In genomic region chr11:75970629-75971028, GRCm38 (mm10) we compare ENCODE assay signal across 17 mouse cellular contexts. TPM values are rescaled to one million over a fixed set of nuclear protein-coding genes. Genes with fewer than 3 reads are reported as not detected.
DNase-seq lines count a peak whose midpoint lies in the region; ATAC-seq and TF ChIP-seq lines count a peak whose summit lies in the region.
"Had no signal": no experiment of that assay in that cellular context is flagged by ENCODE, and none has a peak within 500 bp of the region (broad histone marks: within the 10 kb centered on the region; RNA-seq: fewer than 3 reads in every experiment).

No protein-coding gene starts in this region.

- peaks cover 7% of the 10 kb centered on the region for H3K9me3 ChIP-seq in heart, embryonic 12.5 days (replicated peaks)
- no peaks in the 10 kb centered on the region for H3K9me3 ChIP-seq in lung, postnatal 0 days (ENCODE audit: low read length)
- H3K9me3 ChIP-seq in ES-E14 (ENCODE audit: control insufficient read depth, insufficient read depth, low read depth, low read length), result no peaks in the 10 kb centered on the region
- no peaks in the 10 kb centered on the region for H3K9me3 ChIP-seq in hindbrain, embryonic 11.5 days (ENCODE audit: control insufficient read depth, low read length)

- DNase-seq in heart, adult 2 months, result no peak
- no peak for DNase-seq in lung, postnatal 0 days (ENCODE audit: low spot score)
- no peak for DNase-seq in lung, postnatal 10 days
- DNase-seq in ES-E14 (ENCODE audit: low read depth, low spot score), result no peak
- peak; percentile 37 for DNase-seq in splenic B cell, adult 2 months (ENCODE audit: low read depth, low spot score)
- DNase-seq in hindbrain, embryonic 11.5 days (ENCODE audit: low spot score), result no peak
- DNase-seq: adrenal gland, postnatal 10 days; B cell, adult 2 months; cerebellum, adult 9-10 months; heart, adult 11 months; kidney, adult 9 months; lung, adult 18-20 months; thymus, postnatal 36 days had no signal

- WGBS in heart, adult 2 months, result 28% methylated on average over 3 of the region's 3 CpGs
- WGBS in heart, embryonic 12.5 days, result 29% methylated on average over 3 of the region's 3 CpGs
- 20% methylated on average over 3 of the region's 3 CpGs for WGBS in lung, postnatal 0 days
- 31% methylated on average over 3 of the region's 3 CpGs for WGBS in hindbrain, embryonic 11.5 days

- no peak overlapping the region for H3K4me3 ChIP-seq in heart, adult 2 months
- H3K4me3 ChIP-seq in heart, embryonic 12.5 days, result no peak overlapping the region
- H3K4me3 ChIP-seq in lung, postnatal 0 days (ENCODE audit: low read depth, low read length), result no peak overlapping the region
- H3K4me3 ChIP-seq in ES-E14 (ENCODE audit: insufficient read depth in 1 of 2, low read depth in 1 of 2, low read length in 2 of 2, poor library complexity in 1 of 2, severe bottlenecking in 1 of 2), result no peak overlapping the region
- H3K4me3 ChIP-seq in hindbrain, embryonic 11.5 days (ENCODE audit: low read depth, low read length), result no peak overlapping the region

- no peak for TF ChIP-seq EP300 in heart, adult 2 months (IDR thresholded peaks at IDR 0.05; ENCODE audit: insufficient read depth, low read depth, low read length)
- no peak for TF ChIP-seq EP300 in lung, postnatal 0 days (IDR thresholded peaks at IDR 0.05)

- no peak overlapping the region for H3K4me2 ChIP-seq in heart, embryonic 12.5 days
- H3K4me2 ChIP-seq in lung, postnatal 0 days (replicated peaks; ENCODE audit: low read depth, low read length), result no peak overlapping the region
- H3K4me2 ChIP-seq in hindbrain, embryonic 11.5 days (replicated peaks; ENCODE audit: low read depth, low read length), result no peak overlapping the region
- H3K4me2 ChIP-seq: hindbrain, embryonic 14.5 days had no signal

- TF ChIP-seq POLR2A in heart, adult 2 months (IDR thresholded peaks at IDR 0.05; ENCODE audit: insufficient read depth, low read depth, low read length), result no peak

- no peak overlapping the region for H3K9ac ChIP-seq in heart, adult 2 months (ENCODE audit: low read depth, low read length)
- no peak overlapping the region for H3K9ac ChIP-seq in heart, embryonic 12.5 days
- H3K9ac ChIP-seq in lung, postnatal 0 days (replicated peaks; ENCODE audit: low read depth), result no peak overlapping the region
- no peak overlapping the region for H3K9ac ChIP-seq in ES-E14 (ENCODE audit: insufficient read depth, low read depth, low read length, poor library complexity, severe bottlenecking)
- H3K9ac ChIP-seq in hindbrain, embryonic 11.5 days (ENCODE audit: low read depth, low read length), result no peak overlapping the region
- H3K9ac ChIP-seq: hindbrain, embryonic 14.5 days had no signal

- H3K36me3 ChIP-seq in heart, adult 2 months (ENCODE audit: control insufficient read depth, insufficient read depth, low read length), result no peaks in the 10 kb centered on the region
- no peaks in the 10 kb centered on the region for H3K36me3 ChIP-seq in heart, embryonic 12.5 days
- no peaks in the 10 kb centered on the region for H3K36me3 ChIP-seq in lung, postnatal 0 days (ENCODE audit: insufficient read depth, low read length)
- no peaks in the 10 kb centered on the region for H3K36me3 ChIP-seq in ES-E14 (ENCODE audit: control insufficient read depth, insufficient read depth, low read length, poor library complexity, severe bottlenecking)
- no peaks in the 10 kb centered on the region for H3K36me3 ChIP-seq in splenic B cell, adult 2 months (ENCODE audit: control insufficient read depth, insufficient read depth, low read length, poor library complexity, severe bottlenecking)
- H3K36me3 ChIP-seq in hindbrain, embryonic 11.5 days (ENCODE audit: control insufficient read depth, insufficient read depth, low read length), result no peaks in the 10 kb centered on the region

- H3K79me2 ChIP-seq in heart, adult 2 months (replicated peaks; ENCODE audit: control insufficient read depth, insufficient read depth, low read length), result no peaks in the 10 kb centered on the region

- in situ Hi-C loops in ES-E14 (cut with MboI; ENCODE audit: low sequenced_read_pairs in 2 of 2, unreplicated experiment in 2 of 2), result no loop called here

- TF ChIP-seq CTCF in heart, adult 2 months (IDR thresholded peaks at IDR 0.05), result peak; percentile 32
- peak; percentile 31 for TF ChIP-seq CTCF in lung, postnatal 0 days (IDR thresholded peaks at IDR 0.05)

- no peak overlapping the region for H3K27ac ChIP-seq in heart, adult 2 months
- no peak overlapping the region for H3K27ac ChIP-seq in heart, embryonic 12.5 days (ENCODE audit: poor library complexity, severe bottlenecking)
- no peak overlapping the region for H3K27ac ChIP-seq in lung, postnatal 0 days (ENCODE audit: low read length)
- no peak overlapping the region for H3K27ac ChIP-seq in ES-E14 (ENCODE audit: insufficient read depth, low read depth, low read length, poor library complexity, severe bottlenecking)
- H3K27ac ChIP-seq in hindbrain, embryonic 11.5 days (ENCODE audit: low read depth, low read length), result no peak overlapping the region
- H3K27ac ChIP-seq: hindbrain, embryonic 14.5 days had no signal

- no peaks in the 10 kb centered on the region for H3K27me3 ChIP-seq in heart, adult 2 months (ENCODE audit: control insufficient read depth, insufficient read depth, low read length)
- H3K27me3 ChIP-seq in heart, embryonic 12.5 days (replicated peaks), result peaks cover 22% of the 10 kb centered on the region
- H3K27me3 ChIP-seq in lung, postnatal 0 days (replicated peaks; ENCODE audit: insufficient read depth, low read length), result no peaks in the 10 kb centered on the region
- H3K27me3 ChIP-seq in splenic B cell, adult 2 months (ENCODE audit: control insufficient read depth, insufficient read depth, low read length, poor library complexity, severe bottlenecking), result no peaks in the 10 kb centered on the region
- peaks cover 9% of the 10 kb centered on the region for H3K27me3 ChIP-seq in hindbrain, embryonic 11.5 days (ENCODE audit: control insufficient read depth, insufficient read depth, low read length)

- intact Hi-C loops in heart, adult 2 months (cut with DNase I), result no loop called here

- ATAC-seq in heart, embryonic 12.5 days (ENCODE audit: insufficient number of reproducible peaks, low FRiP score), result no peak
- ATAC-seq in lung, postnatal 0 days, result no peak
- no peak for ATAC-seq in hindbrain, embryonic 11.5 days (ENCODE audit: low FRiP score)
- ATAC-seq: forebrain, embryonic 14.5 days had no signal

- H3K4me1 ChIP-seq in heart, adult 2 months (ENCODE audit: control insufficient read depth, insufficient read depth, low read length), result no peaks in the 10 kb centered on the region
- H3K4me1 ChIP-seq in heart, embryonic 12.5 days (replicated peaks), result peaks cover 21% of the 10 kb centered on the region
- H3K4me1 ChIP-seq in lung, postnatal 0 days (ENCODE audit: insufficient read depth, low read depth, low read length), result peaks cover 7% of the 10 kb centered on the region; the same call in 1 of the 2 replicates
- no peaks in the 10 kb centered on the region for H3K4me1 ChIP-seq in ES-E14 (ENCODE audit: control insufficient read depth in 2 of 2, insufficient read depth in 2 of 2, low read length in 2 of 2, poor library complexity in 1 of 2)
- H3K4me1 ChIP-seq in hindbrain, embryonic 11.5 days (replicated peaks; ENCODE audit: control insufficient read depth, insufficient read depth, low read length), result peaks cover 10% of the 10 kb centered on the region

TF ChIP-seq in ES-E14, 5 proteins besides CTCF, POLR2A, EP300 and RAD21:
- TF ChIP-seq ZC3H11A (IDR thresholded peaks at IDR 0.05; ENCODE audit: borderline replicate concordance, low read depth, low read length) (no peak), ZNF384 (IDR thresholded peaks at IDR 0.05; ENCODE audit: low read depth, low read length) (0 out of 2 replicates have a peak, but pooled peaks have one; percentile 16)

RNA-seq across cellular contexts. Expression of gene 1700016K19Rik, which starts 29.1 kb away (rescaled TPM):
- not detected for total RNA-seq in heart, adult 2 months (2021)
- 1.3 TPM in 1 of 2 replicates, not detected in the other for polyA plus RNA-seq in heart, adult 2 months (2012; rRNA removed)
- 0.26 TPM in 1 of 2 replicates, not detected in the other for polyA plus RNA-seq in heart, embryonic 12.5 days (2016; fragmentation: Nextera tagmentation; extraction: Ambion mirVana)
- polyA plus RNA-seq in lung, postnatal 0 days (2015; fragmentation: Nextera tagmentation; extraction: Ambion mirVana), result 15.5 and 20.2 TPM in 2 replicates
- 0.63 and 1.2 TPM in 2 replicates for total RNA-seq in ES-E14 (2012; rRNA removed)
- 3.1 and 3.6 TPM in 2 replicates for polyA plus RNA-seq in hindbrain, embryonic 11.5 days (2014; fragmentation: Nextera tagmentation; extraction: Ambion mirVana)
- total RNA-seq: adrenal gland, postnatal 10 days; megakaryocyte progenitor cell, adult 5-6 weeks had no signal

RNA-seq across cellular contexts. Expression of gene Rph3al, which starts 32.4 kb away (rescaled TPM):
- total RNA-seq in heart, adult 2 months (2021), result 10 to 100 TPM; 11.1 to 11.7 TPM
- 5.9 and 6.6 TPM in 2 replicates for polyA plus RNA-seq in heart, adult 2 months (2012; rRNA removed)
- 6.2 and 7.1 TPM in 2 replicates for polyA plus RNA-seq in heart, embryonic 12.5 days (2016; fragmentation: Nextera tagmentation; extraction: Ambion mirVana)
- 10.7 and 11.0 TPM in 2 replicates for polyA plus RNA-seq in lung, postnatal 0 days (2015; fragmentation: Nextera tagmentation; extraction: Ambion mirVana)
- total RNA-seq in ES-E14 (2012; rRNA removed), result 0.69 and 0.71 TPM in 2 replicates
- polyA plus RNA-seq in hindbrain, embryonic 11.5 days (2014; fragmentation: Nextera tagmentation; extraction: Ambion mirVana), result 1.5 and 2.2 TPM in 2 replicates

RNA-seq across cellular contexts. Expression of gene Rflnb, which starts 57.0 kb away (rescaled TPM):
- 10 to 100 TPM; 30.7 to 36.7 TPM for total RNA-seq in heart, adult 2 months (2021)
- 18.5 and 34.4 TPM in 2 replicates for polyA plus RNA-seq in heart, adult 2 months (2012; rRNA removed)
- polyA plus RNA-seq in heart, embryonic 12.5 days (2016; fragmentation: Nextera tagmentation; extraction: Ambion mirVana), result 10.3 and 11.8 TPM in 2 replicates
- polyA plus RNA-seq in lung, postnatal 0 days (2015; fragmentation: Nextera tagmentation; extraction: Ambion mirVana), result 54.3 and 54.4 TPM in 2 replicates
- total RNA-seq in ES-E14 (2012; rRNA removed), result 1.2 and 2.9 TPM in 2 replicates
- polyA plus RNA-seq in hindbrain, embryonic 11.5 days (2014; fragmentation: Nextera tagmentation; extraction: Ambion mirVana), result 12.9 and 14.6 TPM in 2 replicates
